Mouse (Mus musculus) liver, postnatal 0 days (tissue): ENCODE results near the gene Olfr519. TPM values are rescaled to one million over a fixed set of nuclear protein-coding genes. Genes with fewer than 3 reads are reported as not detected.

Source experiments
- ATAC-seq: fragments of 200-750 bp; cut with Nextera tagmentation; 2 replicates; pipeline ENCODE4 v1.8.0; 2017; ENCODE audit warnings: mild to moderate bottlenecking, moderate library complexity
- DNase-seq: peaks from one replicate; pipeline ENCODE4 v3.0.0-alpha.2; 2016
- H3K27ac ChIP-seq: fragments of 300-500 bp; sonication (generic); 2 replicates; pipeline ENCODE4 v1.5.1; 2014; ENCODE audit warnings: antibody characterized with exemption, moderate library complexity, mild to moderate bottlenecking, low read depth
- H3K27me3 ChIP-seq: fragments of 300-500 bp; sonication (generic); 2 replicates; pipeline ENCODE4 v1.6.1; 2014; ENCODE audit warnings: low read length, control low read depth, mixed read lengths; ENCODE audit not compliant: insufficient read depth
- H3K36me3 ChIP-seq: fragments of 300-500 bp; sonication (generic); replicated peaks from 2 replicates; pipeline ENCODE4 v1.6.1; 2014; ENCODE audit warnings: mild to moderate bottlenecking, control low read depth, low read length, moderate library complexity, mixed read lengths; ENCODE audit not compliant: insufficient read depth
- H3K4me1 ChIP-seq: fragments of 300-500 bp; sonication (generic); 2 replicates; pipeline ENCODE4 v1.6.1; 2014; ENCODE audit warnings: antibody characterized with exemption, mild to moderate bottlenecking, control low read depth; ENCODE audit not compliant: insufficient read depth
- H3K4me2 ChIP-seq: fragments of 300-500 bp; sonication (generic); 2 replicates; pipeline ENCODE4 v1.6.1; 2014; ENCODE audit warnings: low read depth, mild to moderate bottlenecking, low read length, moderate library complexity, mixed read lengths
- H3K4me3 ChIP-seq: fragments of 300-500 bp; sonication (generic); 2 replicates; pipeline ENCODE4 v1.5.1; 2014; ENCODE audit warnings: low read depth, low read length
- H3K9ac ChIP-seq: fragments of 300-500 bp; sonication (generic); replicated peaks from 2 replicates; pipeline ENCODE4 v1.6.1; 2014; ENCODE audit warnings: mild to moderate bottlenecking, moderate library complexity
- H3K9me3 ChIP-seq: fragments of 300-500 bp; sonication (generic); 2 replicates; pipeline ENCODE4 v1.6.1; 2016; ENCODE audit warnings: mild to moderate bottlenecking, control low read depth, low read length, mixed read lengths
- CTCF ChIP-seq: sonication (generic); IDR thresholded peaks from 2 replicates; pipeline ENCODE4 v1.5.1; 2016; ENCODE audit warnings: antibody characterized with exemption, low read depth
- EP300 ChIP-seq: IDR thresholded peaks from 2 replicates; pipeline ENCODE4 v1.6.1; 2016; ENCODE audit warnings: antibody characterized with exemption, low read depth, mild to moderate bottlenecking
- WGBS: fragments of 180-500 bp; shearing (Covaris S2); extraction: QIAGEN DNeasy Blood & Tissue Kit; methylation state at CpG from one replicate; pipeline ENCODE4 v1.1.7; 2014; ENCODE audit not compliant: insufficient replicate concordance; 5-methylcytosine and 5-hydroxymethylcytosine counted together
- polyA plus RNA-seq: library from polyadenylated mRNA; unstranded; fragments of >200 nt; fragmentation: Nextera tagmentation; extraction: Ambion mirVana; gene quantifications from 2 replicates; pipeline ENCODE4 v1.2.1, GENCODE M21; 2015

Olfr519 gene
- not detected in 2 replicates for polyA plus RNA-seq

DNA sequence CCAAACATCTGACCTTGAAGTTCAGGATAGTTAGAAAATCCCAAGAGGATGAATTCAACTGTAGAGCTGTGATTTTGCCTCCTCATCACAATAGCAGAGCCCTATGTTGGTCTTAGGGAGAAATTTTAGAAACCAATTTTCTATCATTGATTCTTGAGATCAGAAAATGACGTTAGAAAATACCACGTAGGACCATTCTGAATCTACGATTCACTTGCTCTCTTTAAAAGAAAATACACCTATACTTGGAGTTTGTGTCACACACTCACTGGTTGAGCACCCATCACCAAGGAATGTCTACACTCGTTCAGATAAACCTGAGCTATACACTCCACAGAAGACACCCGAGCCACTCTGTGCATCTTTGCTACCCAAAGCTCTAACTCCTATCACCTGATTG lies at the start of gene Olfr519:
Olfr519 (minus strand) TSS at position 101 of the 400 bp plus-strand sequence.
- H3K4me1 ChIP-seq: no peaks in the 10 kb centered on the region
- H3K27me3 ChIP-seq: no peaks in the 10 kb centered on the region
- no peak for DNase-seq
- no peak within 1 kb of the TSS for H3K4me3 ChIP-seq
- no peaks in the 10 kb centered on the region; the same call in 1 of the 2 replicates for H3K9me3 ChIP-seq
- WGBS: 82% methylated on average over 5 of the region's 5 CpGs
- TF ChIP-seq EP300: no peak
- TF ChIP-seq CTCF: no peak
- no peak for ATAC-seq
- H3K27ac ChIP-seq: no peak within 1 kb of the TSS
- no peak within 1 kb of the TSS for H3K9ac ChIP-seq
- no peaks in the 10 kb centered on the region for H3K36me3 ChIP-seq
- H3K4me2 ChIP-seq: no peak within 1 kb of the TSS

DNA sequence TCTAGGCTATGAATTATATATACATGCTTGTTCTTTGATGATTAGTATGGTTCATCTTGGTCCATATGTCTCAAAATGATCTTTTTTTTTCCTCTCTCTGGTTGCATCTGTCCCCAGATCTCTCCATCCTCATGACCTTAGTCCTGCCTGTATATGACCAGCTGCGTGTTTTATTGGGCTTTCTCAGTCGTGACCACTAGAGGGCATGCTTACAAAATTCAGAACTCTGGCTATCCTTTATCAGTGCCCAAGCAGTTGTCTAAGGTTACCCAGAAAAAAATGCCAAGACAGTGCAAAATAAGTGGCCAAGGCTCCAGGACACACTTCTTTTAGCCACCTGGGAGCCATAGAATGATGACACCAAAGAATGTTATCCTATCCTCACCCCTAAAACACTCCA lies 49.8 kb upstream of the Olfr519 start:
- H3K4me1 ChIP-seq: no peaks in the 10 kb centered on the region
- peak; percentile 75 for TF ChIP-seq CTCF
- TF ChIP-seq EP300: no peak
- H3K9me3 ChIP-seq: no peaks in the 10 kb centered on the region
- no peaks in the 10 kb centered on the region for H3K27me3 ChIP-seq
- DNase-seq (peak; percentile 43), ATAC-seq (peak; percentile 65)
- H3K27ac ChIP-seq: no peak overlapping the region
- H3K4me3 ChIP-seq: no peak overlapping the region
- peaks cover 37% of the 10 kb centered on the region for H3K36me3 ChIP-seq
- no peak overlapping the region for H3K9ac ChIP-seq
- H3K4me2 ChIP-seq: no peak overlapping the region
- 7% methylated on average over 2 of the region's 2 CpGs for WGBS

DNA sequence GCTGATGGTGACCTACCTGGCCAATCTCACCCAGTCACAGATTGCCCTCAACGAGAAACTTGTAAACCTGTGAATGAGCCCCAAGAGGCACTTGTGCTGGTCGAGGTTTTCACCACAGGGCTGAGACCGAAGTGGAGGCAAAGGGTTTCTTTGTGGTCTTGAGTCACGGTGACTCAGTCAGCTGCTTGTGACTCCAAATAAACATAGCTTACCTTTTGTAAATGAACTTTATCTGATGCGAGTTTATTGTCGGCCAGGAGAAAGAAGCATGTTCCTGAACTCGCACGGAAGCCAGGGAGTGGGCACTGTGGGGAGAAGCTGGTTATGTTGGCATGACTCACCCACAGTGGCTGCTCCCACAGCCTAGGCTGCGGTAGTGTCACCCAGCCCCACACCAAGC lies 47.2 kb upstream of the Olfr519 start:
- TF ChIP-seq CTCF: no peak
- TF ChIP-seq EP300: no peak
- H3K4me3 ChIP-seq: no peak overlapping the region
- H3K36me3 ChIP-seq: peaks cover 54% of the 10 kb centered on the region
- ATAC-seq (no peak), DNase-seq (no peak)
- H3K4me2 ChIP-seq: no peak overlapping the region
- no peaks in the 10 kb centered on the region for H3K4me1 ChIP-seq
- no peak overlapping the region for H3K9ac ChIP-seq
- WGBS: 88% methylated on average over 9 of the region's 9 CpGs
- no peaks in the 10 kb centered on the region for H3K27me3 ChIP-seq
- no peak overlapping the region for H3K27ac ChIP-seq
- no peaks in the 10 kb centered on the region for H3K9me3 ChIP-seq

DNA sequence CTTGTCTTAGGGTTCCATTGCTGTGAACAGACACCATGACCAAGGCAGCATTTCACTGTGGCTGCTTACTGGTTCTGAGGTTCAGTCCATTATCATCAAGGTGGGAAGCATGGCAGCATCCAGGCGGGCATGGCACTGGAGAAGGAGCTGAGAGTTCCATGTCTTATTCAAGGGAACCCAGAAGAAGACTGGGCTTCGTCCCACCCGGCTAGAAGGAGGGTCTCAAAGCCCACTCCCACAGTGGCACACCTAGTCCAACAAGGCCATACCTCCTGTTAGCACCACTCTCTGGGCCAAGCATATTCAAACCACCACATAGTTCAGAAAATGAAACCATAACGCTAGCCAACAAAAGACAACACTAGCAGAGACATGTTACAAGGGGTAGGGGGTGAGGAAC lies 42.4 kb upstream of the Olfr519 start:
- no peak overlapping the region for H3K4me2 ChIP-seq
- no peaks in the 10 kb centered on the region for H3K27me3 ChIP-seq
- ATAC-seq (no peak), DNase-seq (no peak)
- no peak overlapping the region for H3K27ac ChIP-seq
- TF ChIP-seq CTCF (no peak), EP300 (no peak)
- peaks cover 45% of the 10 kb centered on the region for H3K36me3 ChIP-seq
- H3K4me1 ChIP-seq: peaks cover 13% of the 10 kb centered on the region
- 91% methylated on average over 4 of the region's 4 CpGs for WGBS
- no peak overlapping the region for H3K9ac ChIP-seq
- H3K4me3 ChIP-seq: no peak overlapping the region
- H3K9me3 ChIP-seq: no peaks in the 10 kb centered on the region

DNA sequence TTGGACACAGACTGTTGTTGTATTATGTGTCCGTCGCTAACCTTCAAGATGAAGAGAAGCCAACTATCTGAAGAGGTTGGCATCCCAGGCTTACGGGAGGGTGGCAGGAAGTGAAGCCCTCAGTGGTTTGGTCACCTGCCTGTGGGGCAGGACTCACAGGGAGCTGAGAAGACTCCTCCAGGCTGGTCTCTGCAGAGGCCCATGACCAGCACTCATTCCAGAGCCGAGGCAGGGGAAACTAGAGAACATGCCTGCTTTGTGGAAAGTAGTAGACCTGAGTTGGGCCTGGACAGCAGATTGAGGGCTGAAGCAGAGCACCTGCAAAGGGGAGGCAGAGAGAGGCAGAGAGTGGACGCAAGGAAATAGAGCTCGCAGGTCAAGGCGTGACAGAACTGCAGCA lies 41.2 kb upstream of the Olfr519 start:
- Histone ChIP-seq H3K4me1 (peaks cover 13% of the 10 kb centered on the region), H3K9ac (peak overlapping the region; percentile 90), H3K4me3 (peak overlapping the region; percentile 91), H3K36me3 (peaks cover 33% of the 10 kb centered on the region), H3K27ac (no peak overlapping the region), H3K9me3 (no peaks in the 10 kb centered on the region), H3K27me3 (no peaks in the 10 kb centered on the region), H3K4me2 (peak overlapping the region; percentile 91)
- no peak for TF ChIP-seq EP300
- no peak for TF ChIP-seq CTCF
- WGBS: 72% methylated on average over 7 of the region's 7 CpGs
- ATAC-seq (no peak), DNase-seq (peak; percentile 13)

DNA sequence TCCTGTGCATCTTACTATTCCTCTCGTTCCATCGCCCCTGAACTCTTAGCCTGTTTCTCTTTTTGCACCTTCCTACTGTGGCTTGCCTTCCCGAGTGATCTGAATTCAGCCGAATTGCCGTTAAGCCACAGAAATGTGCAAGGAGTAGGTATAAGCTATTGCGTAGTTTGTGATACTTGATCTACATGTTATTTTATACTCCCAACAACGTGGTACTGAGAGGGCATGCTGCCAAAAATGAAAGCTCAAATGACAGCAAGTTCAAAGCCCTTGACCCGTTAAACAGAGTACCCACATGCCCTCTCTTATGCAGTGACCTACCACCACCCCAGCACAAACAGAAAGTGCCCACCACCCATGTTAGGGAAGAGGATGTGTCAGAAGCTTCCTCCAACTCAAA lies 40.6 kb upstream of the Olfr519 start:
- Histone ChIP-seq H3K9me3 (no peaks in the 10 kb centered on the region), H3K4me3 (peak overlapping the region; percentile 91), H3K27me3 (no peaks in the 10 kb centered on the region), H3K4me2 (peak overlapping the region; percentile 91), H3K9ac (peak overlapping the region; percentile 90), H3K4me1 (peaks cover 13% of the 10 kb centered on the region), H3K27ac (peak overlapping the region; percentile 90), H3K36me3 (peaks cover 28% of the 10 kb centered on the region)
- DNase-seq: no peak
- TF ChIP-seq EP300: no peak
- TF ChIP-seq CTCF: no peak
- no peak for ATAC-seq
- 2% methylated on average over 8 of the region's 8 CpGs for WGBS
